Mouse (Mus musculus): ENCODE measurements around the gene Reps2. TPM values are rescaled to one million over a fixed set of nuclear protein-coding genes. Genes with fewer than 3 reads are reported as not detected.

Gene Reps2
- total and polyA plus RNA-seq, 3 experiments, result 0.06 TPM; not detected in 2

- no peak for TF ChIP-seq SMC3 (IDR thresholded peaks at IDR 0.05; ENCODE audit: low read depth, low read length)
- TF ChIP-seq CTCF (conservative IDR thresholded peaks at IDR 0.05 in 1 of 2, IDR thresholded peaks at IDR 0.05 in 1 of 2; ENCODE audit: low read depth in 2 of 2, low read length in 2 of 2), result no peak
- TF ChIP-seq ELF1 (IDR thresholded peaks at IDR 0.05; ENCODE audit: low read depth, low read length), result no peak
- TF ChIP-seq USF1 (IDR thresholded peaks at IDR 0.05; ENCODE audit: low read depth, low read length), result no peak
These were observed 262.7 kb downstream of the Reps2 start (continued) for GRCm38 (mm10) chrX:162380730-162381129.

GRCm38 (mm10) chrX:162363206-162363605 lies 280.2 kb downstream of the Reps2 start:
- Histone ChIP-seq H3K4me2 (ENCODE audit: insufficient read depth, low read depth, poor library complexity, severe bottlenecking) (no peak overlapping the region), H3K79me2 (replicated peaks; ENCODE audit: control insufficient read depth, extremely low read depth, insufficient read depth, poor library complexity, severe bottlenecking) (no peaks in the 10 kb centered on the region), H3K9me3 (replicated peaks; ENCODE audit: low read length) (no peaks in the 10 kb centered on the region), H3K9ac (ENCODE audit: insufficient read depth, low read depth) (no peak overlapping the region), H3K4me3 (replicated peaks in 1 of 3; ENCODE audit: low read depth in 2 of 3, low read length in 2 of 3, poor library complexity in 1 of 3) (no peak overlapping the region), H3K27ac (ENCODE audit: insufficient read depth, low read depth) (no peak overlapping the region), H3K36me3 (replicated peaks in 1 of 2; ENCODE audit: control insufficient read depth in 1 of 2, insufficient read depth in 1 of 2, low read length in 1 of 2) (no peaks in the 10 kb centered on the region), H3K4me1 (ENCODE audit: control insufficient read depth in 1 of 2, insufficient read depth in 2 of 2) (no peaks in the 10 kb centered on the region), H3K27me3 (replicated peaks) (no peaks in the 10 kb centered on the region)
- no peak for DNase-seq (ENCODE audit: extremely low read depth)
- dilution Hi-C loops (cut with MboI; ENCODE audit: extremely low pct_ligation_motif_present, extremely low pct_unique_long_range_greater_than_20kb, low sequenced_read_pairs) (no loop called here), in situ Hi-C loops (cut with MboI; ENCODE audit: low pct_ligation_motif_present, low pct_unique_long_range_greater_than_20kb, low sequenced_read_pairs) (no loop called here)
- no peak for TF ChIP-seq BHLHE40 (IDR thresholded peaks at IDR 0.05; ENCODE audit: low read depth, low read length)

Other genes starting within 250 kb of the Reps2 start
- 338 and 426 TPM in 2 replicates for gene Rbbp7, start 116.8 kb upstream of the Reps2 start, total RNA-seq (2012; rRNA removed)
- gene Rbbp7, start 116.8 kb upstream of the Reps2 start, total RNA-seq (2014; rRNA removed), result 651 and 662 TPM in 2 replicates
- 577 and 657 TPM in 2 replicates for gene Rbbp7, start 116.8 kb upstream of the Reps2 start, polyA plus RNA-seq (2012; ENCODE audit: insufficient read length, low read depth)
- gene Txlng, start 185.8 kb upstream of the Reps2 start, total RNA-seq (2012; rRNA removed), result 12.7 and 13.7 TPM in 2 replicates
- gene Txlng, start 185.8 kb upstream of the Reps2 start, total RNA-seq (2014; rRNA removed), result 29.2 and 33.2 TPM in 2 replicates
- gene Txlng, start 185.8 kb upstream of the Reps2 start, polyA plus RNA-seq (2012; ENCODE audit: insufficient read length, low read depth), result 20.7 and 22.1 TPM in 2 replicates
- gene Syap1, start 244.8 kb upstream of the Reps2 start, total RNA-seq (2012; rRNA removed), result 5.9 and 6.2 TPM in 2 replicates
- gene Syap1, start 244.8 kb upstream of the Reps2 start, total RNA-seq (2014; rRNA removed), result 14.7 and 18.1 TPM in 2 replicates
- 12.3 and 13.4 TPM in 2 replicates for gene Syap1, start 244.8 kb upstream of the Reps2 start, polyA plus RNA-seq (2012; ENCODE audit: insufficient read length, low read depth)